Mouse (Mus musculus) embryonic stem cell, embryonic (primary cell): ENCODE results near the gene Cys1.

Experiments
- CTCF ChIA-PET, 4 experiments: fragments of 300-600 bp in 2 of 4; fragments of 350-600 bp in 2 of 4; sonication (Branson Sonifier 250); formaldehyde crosslinking; loops; one replicate each; lab custom pipeline; 2022; ENCODE audit warnings: inconsistent platforms in 2 of 4; lab: Charles Lee
- POLR2A ChIA-PET, 4 experiments: fragments of 300-600 bp in 2 of 4; fragments of 350-600 bp in 2 of 4; sonication (Branson Sonifier 250); formaldehyde crosslinking; loops; one replicate each; lab custom pipeline; 2022; ENCODE audit warnings: antibody characterized with exemption in 4 of 4, inconsistent platforms in 1 of 4; lab: Charles Lee

Gene Cys1

GRCm38 (mm10) chr12:24680492-24681285 is 924 bp downstream of the Cys1 start:
- ChIA-PET POLR2A (interaction anchor here (0.6 to 1.5 kb wide), 9 partner anchors 8 to 1229 kb away, joined by 3 to 10 read pairs (median 5); partner anchors contain the start of gene Rrm2 (in 1 of the 4)), CTCF (interaction anchor here (0.6 to 2.0 kb wide), 13 partner anchors 17 to 354 kb away, joined by 3 to 17 read pairs (median 3); partner anchors contain the start of gene Rrm2 (in 1 of the 4))

DNA sequence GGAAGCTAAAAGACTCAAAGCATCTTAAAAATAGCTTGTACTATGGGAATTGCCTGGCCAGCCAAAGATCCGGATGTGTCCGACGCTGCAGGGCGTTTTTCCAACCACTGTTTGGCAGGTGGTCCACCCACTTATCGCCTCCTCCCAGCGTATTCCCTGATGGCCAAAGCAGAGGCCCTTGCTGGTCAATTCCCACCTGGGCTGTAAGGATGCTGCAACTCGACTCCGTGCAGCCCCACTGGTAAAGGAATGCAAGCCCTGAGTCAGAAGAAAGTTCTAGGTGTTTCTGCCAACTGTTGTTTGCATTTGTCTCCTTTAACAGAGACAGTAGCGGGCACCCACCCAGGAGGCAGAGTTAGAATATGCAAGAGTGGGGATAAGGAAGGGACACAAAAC is 1.5 kb downstream of the Cys1 start:
- CTCF ChIA-PET, result interaction anchor here in 2 of 4 experiments (0.6 to 2.0 kb wide), 7 partner anchors 17 to 105 kb away, joined by 3 to 13 read pairs (median 3); partner anchors contain the start of gene Rrm2 (in 1 of the 2)
- POLR2A ChIA-PET, result interaction anchor here in 3 of 4 experiments (0.6 to 1.5 kb wide), 4 partner anchors 8 to 265 kb away, joined by 3 to 5 read pairs (median 4); partner anchors contain the start of gene Rrm2 (in 1 of the 3)

GRCm38 (mm10) chr12:24662131-24662530 is 19.5 kb downstream of the Cys1 start:
- CTCF ChIA-PET, result interaction anchor here in 1 of 4 experiments (1.6 kb wide), 1 partner anchor 12 kb away, joined by 5 read pairs; no protein-coding TSS in a partner anchor
- POLR2A ChIA-PET, result interaction anchor here in 1 of 4 experiments (1.0 to 2.8 kb wide), 4 partner anchors 10 to 80 kb away, joined by 3 to 12 read pairs (median 6); no protein-coding TSS in a partner anchor

- ChIA-PET POLR2A (interaction anchor here in 2 of 4 experiments (0.7 to 2.8 kb wide), 6 partner anchors 9 to 79 kb away, joined by 3 to 12 read pairs (median 4); no protein-coding TSS in a partner anchor), CTCF (interaction anchor here in 1 of 4 experiments (1.6 kb wide), 1 partner anchor 13 kb away, joined by 5 read pairs; no protein-coding TSS in a partner anchor)
Observed at GRCm38 (mm10) chr12:24661100-24661499, 20.5 kb downstream of the Cys1 start.

DNA sequence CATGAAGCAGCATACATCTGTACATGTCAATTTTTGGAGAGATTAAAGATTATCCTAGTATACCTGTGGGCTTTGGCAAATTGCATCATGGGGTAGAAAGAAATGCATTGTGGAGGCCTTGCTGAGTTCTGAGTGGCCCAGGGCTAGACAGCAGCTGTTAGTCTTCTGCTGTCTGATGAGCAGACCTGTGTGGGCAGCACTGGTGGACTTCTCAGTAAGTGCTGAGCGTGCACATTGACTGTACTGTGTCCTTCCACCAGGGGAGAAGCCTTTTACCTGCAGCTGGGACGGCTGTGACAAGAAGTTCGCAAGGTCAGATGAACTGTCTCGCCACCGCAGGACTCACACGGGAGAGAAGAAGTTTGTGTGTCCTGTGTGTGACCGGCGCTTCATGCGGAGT is 21.7 kb downstream of the Cys1 start:
- ChIA-PET CTCF (no interaction called here), POLR2A (interaction anchor here in 3 of 4 experiments (0.6 to 2.8 kb wide), 4 partner anchors 8 to 971 kb away, joined by 3 to 12 read pairs (median 6); no protein-coding TSS in a partner anchor)

- ChIA-PET POLR2A (interaction anchor here in 2 of 4 experiments (0.9 to 1.2 kb wide), 3 partner anchors 13 to 49 kb away, joined by 3 to 5 read pairs (median 3); partner anchors contain the start of gene Rrm2 (in 1 of the 2)), CTCF (no interaction called here)
Observed at GRCm38 (mm10) chr12:24658998-24659397, 22.6 kb downstream of the Cys1 start.

DNA sequence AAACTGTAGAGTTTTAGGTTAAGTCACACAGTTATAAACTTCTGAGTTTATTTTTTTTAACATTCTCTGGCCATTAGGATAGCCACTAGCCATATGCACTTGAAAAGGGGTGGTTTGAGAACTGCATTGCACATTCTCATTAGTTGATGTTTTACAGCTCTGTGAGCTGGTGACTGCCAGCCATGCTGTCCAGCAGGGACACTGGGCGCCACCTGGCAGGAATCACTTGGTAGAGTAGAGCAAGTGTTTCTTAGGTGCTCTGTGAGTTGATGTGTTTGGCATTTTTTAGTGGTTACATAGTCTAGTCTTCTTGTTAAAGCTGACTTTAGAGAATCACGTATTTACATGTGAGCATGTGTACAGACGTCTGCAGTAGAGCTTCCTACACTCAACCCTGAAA is 25.2 kb downstream of the Cys1 start:
- CTCF ChIA-PET, result no interaction called here
- POLR2A ChIA-PET, result interaction anchor here in 2 of 4 experiments (0.8 to 2.0 kb wide), 11 partner anchors 9 to 175 kb away, joined by 3 to 9 read pairs (median 4); partner anchors contain the start of gene Rrm2 (in 1 of the 2)

DNA sequence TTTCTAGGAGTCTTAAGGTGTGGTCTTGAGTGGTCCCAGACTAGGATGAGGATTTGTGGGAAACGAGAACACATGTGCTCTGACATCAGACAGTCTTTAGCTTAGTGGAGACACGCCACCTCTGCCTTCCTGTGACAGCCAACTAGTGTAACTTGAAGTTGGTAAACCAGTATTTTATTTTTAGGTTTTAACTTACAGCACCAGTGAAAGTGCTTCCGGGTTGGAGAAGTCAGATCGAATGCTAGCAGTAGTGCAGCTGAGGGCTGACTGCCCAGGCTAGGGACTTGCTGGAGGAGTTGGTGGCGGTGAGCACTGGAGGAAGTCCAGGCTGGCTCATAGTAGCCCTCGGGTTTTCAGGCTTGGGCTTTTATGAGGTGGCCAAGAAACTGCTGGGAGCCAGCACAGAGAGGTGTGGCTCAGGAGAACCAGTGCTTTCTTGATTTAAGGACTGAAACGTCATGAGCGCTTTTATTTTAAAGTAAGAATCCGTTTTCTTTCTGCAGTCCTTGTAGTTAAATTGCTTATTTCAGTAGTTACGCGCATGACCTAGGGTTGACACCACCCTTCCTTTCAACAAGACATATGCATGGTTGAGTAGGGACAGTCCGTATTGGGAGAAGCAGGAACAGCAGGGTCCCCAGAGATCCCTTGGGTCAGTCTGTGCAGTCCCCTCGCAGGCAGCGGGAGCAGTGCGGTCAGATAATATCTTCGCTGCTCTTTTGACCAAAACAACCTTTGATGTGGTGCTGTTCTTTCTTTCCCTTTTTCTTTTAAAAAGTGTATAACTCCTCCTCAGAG is 27.3 kb downstream of the Cys1 start:
- POLR2A ChIA-PET, result interaction anchor here in 2 of 4 experiments (1.1 to 5.1 kb wide), 6 partner anchors 11 to 54 kb away, joined by 3 to 65 read pairs (median 29); partner anchors contain the start of gene Rrm2 (in 1 of the 2)
- CTCF ChIA-PET, result no interaction called here

GRCm38 (mm10) chr12:24651642-24652342 is 29.8 kb downstream of the Cys1 start:
- POLR2A ChIA-PET, result interaction anchor here in 3 of 4 experiments (0.5 to 5.1 kb wide), 81 partner anchors 9 to 445 kb away, joined by 3 to 65 read pairs (median 4); partner anchors contain the start of genes Rrm2 (in 3 of the 3), Grhl1 (in 2 of the 3), Kidins220 (in 2 of the 3) and Mboat2 (in 2 of the 3)
- CTCF ChIA-PET, result interaction anchor here in 3 of 4 experiments (0.6 to 3.0 kb wide), 9 partner anchors 15 to 51 kb away, joined by 3 to 9 read pairs (median 5); no protein-coding TSS in a partner anchor

- CTCF ChIA-PET, result interaction anchor here in 3 of 4 experiments (0.6 to 3.0 kb wide), 7 partner anchors 15 to 50 kb away, joined by 3 to 9 read pairs (median 5); no protein-coding TSS in a partner anchor
- POLR2A ChIA-PET, result interaction anchor here in 3 of 4 experiments (0.7 to 5.1 kb wide), 64 partner anchors 9 to 446 kb away, joined by 3 to 65 read pairs (median 4); partner anchors contain the start of genes Rrm2 (in 3 of the 3), Grhl1 (in 2 of the 3), Mboat2 (in 2 of the 3) and Cys1 (in 1 of the 3)
Observed at GRCm38 (mm10) chr12:24651063-24651557, 30.5 kb downstream of the Cys1 start, which contains the start of gene Klf11. Gene Klf11, plus strand, starts transcription at chr12:24651274.

GRCm38 (mm10) chr12:24650415-24651062 is 31.1 kb downstream of the Cys1 start:
- CTCF ChIA-PET, result interaction anchor here in 2 of 4 experiments (1.0 to 3.0 kb wide), 3 partner anchors 25 to 47 kb away, joined by 3 to 9 read pairs (median 5); no protein-coding TSS in a partner anchor
- POLR2A ChIA-PET, result interaction anchor here in 3 of 4 experiments (0.7 to 5.1 kb wide), 22 partner anchors 8 to 344 kb away, joined by 3 to 65 read pairs (median 4); partner anchors contain the start of genes Rrm2 (in 2 of the 3), Kidins220 (in 1 of the 3) and Mboat2 (in 1 of the 3)

DNA sequence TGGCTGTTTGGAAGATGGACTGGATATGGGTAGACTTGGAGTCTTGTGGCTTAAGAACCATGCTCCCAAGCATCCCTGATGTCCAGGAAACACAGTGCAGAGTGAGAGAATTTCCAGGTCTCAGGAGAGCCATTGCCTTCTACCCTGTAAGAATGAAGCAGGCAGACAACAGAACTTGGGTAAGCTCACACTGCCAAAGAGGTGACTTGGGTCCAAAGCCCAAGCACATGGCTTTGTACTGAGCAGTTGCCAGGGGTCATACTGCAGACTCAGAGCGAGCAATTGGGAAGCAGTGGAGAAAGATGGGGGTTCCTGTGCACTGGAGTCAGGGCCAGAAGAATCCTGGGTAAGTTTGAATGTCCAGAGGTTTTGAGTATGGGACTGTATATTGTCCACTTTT is 33.5 kb downstream of the Cys1 start:
- ChIA-PET CTCF (interaction anchor here in 1 of 4 experiments (0.6 kb wide), 1 partner anchor 17 kb away, joined by 4 read pairs; no protein-coding TSS in a partner anchor), POLR2A (interaction anchor here in 1 of 4 experiments (2.6 kb wide), 1 partner anchor 14 kb away, joined by 8 read pairs; no protein-coding TSS in a partner anchor)

- POLR2A ChIA-PET, result interaction anchor here in 3 of 4 experiments (0.6 to 2.4 kb wide), 7 partner anchors 10 to 105 kb away, joined by 3 to 9 read pairs (median 3); no protein-coding TSS in a partner anchor
- CTCF ChIA-PET, result interaction anchor here in 2 of 4 experiments (0.6 to 1.1 kb wide), 2 partner anchors 29 to 42 kb away, joined by 3 read pairs; no protein-coding TSS in a partner anchor
Observed at GRCm38 (mm10) chr12:24645901-24646300, 35.7 kb downstream of the Cys1 start.

DNA sequence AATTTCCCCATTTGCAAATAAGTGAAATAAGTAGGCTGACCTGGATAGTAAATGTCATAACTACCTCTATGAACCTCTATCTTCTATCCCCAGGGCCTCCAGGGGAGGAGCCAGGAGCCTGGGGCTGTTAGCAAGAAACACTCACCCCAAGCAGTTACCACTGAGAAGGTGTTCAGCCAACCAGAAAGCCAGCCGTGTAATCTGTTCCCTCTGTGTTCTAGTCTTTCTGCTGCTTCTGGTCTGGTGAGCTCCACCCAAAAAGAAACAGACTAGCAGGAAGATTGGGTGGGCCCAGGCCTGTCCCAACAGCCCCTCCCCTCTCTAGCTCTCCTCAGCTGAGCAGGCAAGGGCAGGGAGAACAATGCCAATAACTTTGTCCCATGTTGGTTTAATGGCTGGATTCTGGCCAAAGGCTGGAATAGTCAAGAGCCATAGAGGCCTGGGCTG is 37.5 kb downstream of the Cys1 start:
- ChIA-PET POLR2A (interaction anchor here in 2 of 4 experiments (0.8 to 2.4 kb wide), 7 partner anchors 9 to 62 kb away, joined by 3 to 9 read pairs (median 3); no protein-coding TSS in a partner anchor), CTCF (interaction anchor here in 1 of 4 experiments (1.0 kb wide), 1 partner anchor 14 kb away, joined by 6 read pairs; no protein-coding TSS in a partner anchor)

DNA sequence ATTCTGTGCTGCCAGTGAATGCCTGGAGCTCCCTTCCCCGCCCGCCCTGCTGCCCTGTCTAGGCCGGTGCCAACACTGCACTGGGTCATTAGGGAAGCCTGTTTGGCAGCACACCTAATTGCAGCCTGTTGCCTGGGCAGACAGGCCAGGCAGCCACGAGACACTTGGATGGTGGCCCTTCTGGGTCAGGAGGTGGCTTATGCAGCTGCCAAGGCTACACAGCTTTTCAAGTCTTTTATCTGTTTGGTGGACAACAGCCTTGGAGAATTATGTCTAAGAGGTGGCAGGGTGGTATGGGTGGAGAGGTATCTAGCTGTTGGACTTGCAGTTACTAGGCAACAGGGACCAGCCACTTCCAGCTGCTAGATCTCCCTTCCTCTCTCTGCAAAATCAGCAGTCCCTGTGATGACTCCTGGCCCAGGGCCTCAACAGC is 39.2 kb downstream of the Cys1 start:
- ChIA-PET POLR2A (interaction anchor here in 3 of 4 experiments (1.0 to 2.6 kb wide), 9 partner anchors 8 to 70 kb away, joined by 3 to 19 read pairs (median 4); partner anchors contain the start of genes Klf11 (in 2 of the 3) and Grhl1 (in 1 of the 3)), CTCF (interaction anchor here (0.6 to 1.9 kb wide), 7 partner anchors 8 to 55 kb away, joined by 3 to 7 read pairs (median 3); no protein-coding TSS in a partner anchor)
